In genomic region chr3:98106590-98107313, GRCm38 (mm10) we compare ENCODE assay signal across 9 mouse cellular contexts. TPM values are rescaled to one million over a fixed set of nuclear protein-coding genes. Genes with fewer than 3 reads are reported as not detected.
DNase-seq lines count a peak whose midpoint lies in the region; ATAC-seq lines count a peak whose summit lies in the region.
"Had no signal": no experiment of that assay in that cellular context is flagged by ENCODE, and none has a peak within 500 bp of the region (broad histone marks: within the 10 kb centered on the region; RNA-seq: fewer than 3 reads in every experiment).

No protein-coding gene starts in this region.

- H3K27ac ChIP-seq in heart, embryonic 10.5 days = no peak overlapping the region
- peak overlapping the region; percentile 86 for H3K27ac ChIP-seq in forebrain, embryonic 12.5 days
- H3K27ac ChIP-seq in intestine, embryonic 14.5 days (ENCODE audit: low read depth) = no peak overlapping the region
- H3K27ac ChIP-seq in neural tube, embryonic 12.5 days = no peak overlapping the region

- peaks cover 10% of the 10 kb centered on the region; the same call in 1 of the 2 replicates for H3K9me3 ChIP-seq in heart, embryonic 10.5 days
- peaks cover 10% of the 10 kb centered on the region for H3K9me3 ChIP-seq in forebrain, embryonic 12.5 days
- H3K9me3 ChIP-seq in intestine, embryonic 14.5 days (ENCODE audit: control insufficient read depth, low read length) = peaks cover 10% of the 10 kb centered on the region
- H3K9me3 ChIP-seq in neural tube, embryonic 12.5 days = peaks cover 11% of the 10 kb centered on the region

- WGBS in heart, embryonic 10.5 days = 92% methylated on average over 12 of the region's 12 CpGs
- 70% methylated on average over 12 of the region's 12 CpGs for WGBS in forebrain, embryonic 12.5 days
- WGBS in intestine, embryonic 14.5 days = 83% methylated on average over 12 of the region's 12 CpGs
- WGBS in neural tube, embryonic 12.5 days = 63% methylated on average over 12 of the region's 12 CpGs

- no peak overlapping the region for H3K4me3 ChIP-seq in heart, embryonic 10.5 days
- H3K4me3 ChIP-seq in forebrain, embryonic 12.5 days (replicated peaks) = no peak overlapping the region
- no peak overlapping the region for H3K4me3 ChIP-seq in intestine, embryonic 14.5 days (ENCODE audit: low read depth, low read length)
- H3K4me3 ChIP-seq in neural tube, embryonic 12.5 days = no peak overlapping the region

- H3K4me2 ChIP-seq in forebrain, embryonic 12.5 days = no peak overlapping the region
- H3K4me2 ChIP-seq in intestine, embryonic 14.5 days (ENCODE audit: low read length) = no peak overlapping the region
- no peak overlapping the region for H3K4me2 ChIP-seq in neural tube, embryonic 12.5 days (replicated peaks)

- no peak overlapping the region for H3K9ac ChIP-seq in forebrain, embryonic 12.5 days
- no peak overlapping the region for H3K9ac ChIP-seq in intestine, embryonic 14.5 days (ENCODE audit: low read length)
- H3K9ac ChIP-seq in neural tube, embryonic 12.5 days = no peak overlapping the region

- H3K36me3 ChIP-seq in heart, embryonic 10.5 days = peaks cover 89% of the 10 kb centered on the region
- H3K36me3 ChIP-seq in forebrain, embryonic 12.5 days (replicated peaks) = peaks cover 65% of the 10 kb centered on the region
- peaks cover 91% of the 10 kb centered on the region for H3K36me3 ChIP-seq in intestine, embryonic 14.5 days (ENCODE audit: control insufficient read depth, insufficient read depth, low read length)
- peaks cover 28% of the 10 kb centered on the region for H3K36me3 ChIP-seq in neural tube, embryonic 12.5 days

- H3K27me3 ChIP-seq in heart, embryonic 10.5 days (ENCODE audit: insufficient read depth, poor library complexity, severe bottlenecking) = no peaks in the 10 kb centered on the region
- no peaks in the 10 kb centered on the region for H3K27me3 ChIP-seq in forebrain, embryonic 12.5 days
- H3K27me3 ChIP-seq in intestine, embryonic 14.5 days (replicated peaks; ENCODE audit: control insufficient read depth, insufficient read depth, low read length) = no peaks in the 10 kb centered on the region
- H3K27me3 ChIP-seq in neural tube, embryonic 12.5 days (replicated peaks) = no peaks in the 10 kb centered on the region

- peak; percentile 97 for DNase-seq in heart, adult 11 months
- no peak for DNase-seq in heart, embryonic 10.5 days (ENCODE audit: low spot score)
- peak; percentile 67 for DNase-seq in NIH3T3 (ENCODE audit: low read depth)
- no peak for DNase-seq in intestine, embryonic 14.5 days (ENCODE audit: low spot score)
- DNase-seq in urinary bladder, postnatal 36 days (ENCODE audit: low spot score in 2 of 2) = no peak
- DNase-seq in embryo, embryonic 10.5 days (ENCODE audit: low spot score) = no peak

- peak; percentile 47 for ATAC-seq in forebrain, embryonic 12.5 days (ENCODE audit: low FRiP score)
- ATAC-seq in intestine, embryonic 14.5 days (replicated peaks; ENCODE audit: low FRiP score, low TSS enrichment, low read depth) = peak; percentile 45
- ATAC-seq in neural tube, embryonic 12.5 days (ENCODE audit: low FRiP score, low read depth) = peak; percentile 43; the same call in 1 of the 2 replicates

- H3K4me1 ChIP-seq in heart, embryonic 10.5 days = no peaks in the 10 kb centered on the region
- peaks cover 37% of the 10 kb centered on the region for H3K4me1 ChIP-seq in forebrain, embryonic 12.5 days
- H3K4me1 ChIP-seq in intestine, embryonic 14.5 days (replicated peaks; ENCODE audit: control insufficient read depth, insufficient read depth, low read length) = peaks cover 10% of the 10 kb centered on the region; the same call in 1 of the 2 replicates
- H3K4me1 ChIP-seq in neural tube, embryonic 12.5 days = peaks cover 34% of the 10 kb centered on the region

RNA-seq across cellular contexts. Expression of gene Adam30, which starts 53.7 kb away (rescaled TPM):
- not detected in 2 replicates for polyA plus RNA-seq in heart, embryonic 10.5 days (2016; fragmentation: Nextera tagmentation; extraction: Ambion mirVana)
- not detected in 2 replicates for polyA plus RNA-seq in forebrain, embryonic 12.5 days (2016; fragmentation: Nextera tagmentation; extraction: Ambion mirVana)
- polyA plus RNA-seq in intestine, embryonic 14.5 days (2014; fragmentation: Nextera tagmentation; extraction: Ambion mirVana) = not detected in 2 replicates
- not detected in 2 replicates for polyA plus RNA-seq in neural tube, embryonic 12.5 days (2016; fragmentation: Nextera tagmentation; extraction: Ambion mirVana)
- polyA plus RNA-seq: spleen, adult 2 months had no signal

Comparison
In these comparisons a context has a peak if more than half of its experiments do, and no peak if none do; other contexts are left out.
1. DNase-seq: peak in heart, adult 11 months (single experiment) and NIH3T3 (single experiment); none in heart, embryonic 10.5 days (single experiment), intestine, embryonic 14.5 days (single experiment), urinary bladder, postnatal 36 days (0 of 2) and embryo, embryonic 10.5 days (single experiment).
2. Peak in every context shown above with its lines, with median percentiles within 50 percentile points of each other: ATAC-seq.